Mouse (Mus musculus): ENCODE results near the gene Gm1330. TPM values are rescaled to one million over a fixed set of nuclear protein-coding genes. Genes with fewer than 3 reads are reported as not detected.

Gene Gm1330
- not detected in 2 replicates for total RNA-seq (2023)

DNA sequence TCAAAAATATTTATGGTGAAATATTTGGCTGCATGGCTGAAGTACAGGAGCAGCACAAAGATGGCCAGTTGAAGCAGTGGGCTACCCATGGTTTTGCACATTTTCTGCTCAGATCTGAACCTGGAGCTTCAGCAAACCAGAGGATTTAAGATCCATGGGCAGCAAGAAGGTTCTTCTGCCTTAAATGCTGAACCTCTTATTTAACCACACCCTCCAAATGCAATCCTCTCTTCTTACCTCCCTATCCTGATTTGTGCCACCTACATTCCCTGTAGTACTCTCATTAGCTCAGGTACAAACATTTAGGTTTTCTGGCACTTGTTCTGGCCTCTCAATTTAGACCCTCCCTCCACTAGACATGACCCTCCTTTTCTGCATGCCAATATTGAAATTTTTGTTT, at the start of gene Gm1330:
TSS of gene Gm1330 (minus strand) at position 101 of the 400 bp plus-strand sequence.

DNA sequence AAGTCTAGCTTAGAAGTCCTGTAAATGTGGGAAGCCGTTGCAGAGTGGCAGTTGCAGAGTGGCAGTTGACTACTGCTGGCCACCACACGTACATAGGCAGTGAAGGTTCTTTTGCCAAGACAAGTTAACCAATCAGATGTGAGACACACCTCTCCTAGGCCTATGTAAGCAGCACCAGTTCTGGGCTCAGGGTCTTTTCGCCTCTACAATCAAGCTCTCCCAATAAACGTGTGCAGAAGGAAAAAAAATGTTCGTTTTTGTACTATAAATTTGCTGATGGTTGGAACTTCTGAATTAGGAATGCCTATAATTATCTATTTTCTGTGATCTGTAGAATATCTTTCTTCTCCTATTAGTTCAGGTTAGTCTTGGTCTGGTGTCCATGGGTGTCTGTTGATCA, 14.1 kb upstream of the Gm1330 start, which contains the start of gene Gm10750:
TSS of gene Gm10750 (minus strand) at position 101 of the 400 bp plus-strand sequence.

Other genes starting within 250 kb of the Gm1330 start
- not detected in 2 replicates for gene Cst11, start 231.8 kb downstream of the Gm1330 start, total RNA-seq (2023)
- gene 8030411F24Rik, start 221.2 kb downstream of the Gm1330 start, total RNA-seq (2023) = not detected in 2 replicates
- not detected in 2 replicates for gene Cst12, start 213.9 kb downstream of the Gm1330 start, total RNA-seq (2023)
- gene Cst8, start 204.5 kb downstream of the Gm1330 start, total RNA-seq (2023) = not detected in 2 replicates
- not detected in 2 replicates for gene Cst13, start 183.2 kb downstream of the Gm1330 start, total RNA-seq (2023)
- gene Cst9, start 168.1 kb downstream of the Gm1330 start, total RNA-seq (2023) = not detected in 2 replicates
- gene 9230104L09Rik, start 138.2 kb downstream of the Gm1330 start, total RNA-seq (2023) = not detected in 2 replicates
- 375 and 524 TPM in 2 replicates for gene Cst3, start 127.6 kb downstream of the Gm1330 start, total RNA-seq (2023)
- not detected in 2 replicates for gene Gm10750, start 14.0 kb upstream of the Gm1330 start, total RNA-seq (2023)